Mouse (Mus musculus): ENCODE measurements around the gene Mr1.

GRCm38 (mm10) chr1:155192805-155193368, 46.3 kb upstream of the Mr1 start:
- no peak for TF ChIP-seq CTCF (IDR thresholded peaks at IDR 0.05; ENCODE audit: extremely low read depth, insufficient read depth, low read length)
- no peak for TF ChIP-seq POLR2A (IDR thresholded peaks at IDR 0.05; ENCODE audit: extremely low read depth, insufficient read depth, low read length)

Data from cortical plate, adult 2 months (tissue).